Mouse (Mus musculus): Measurements from ENCODE around the gene Bsg. TPM values are rescaled to one million over a fixed set of nuclear protein-coding genes. Genes with fewer than 3 reads are reported as not detected.

Gene Bsg
- polyA plus RNA-seq, 1 experiment from 2014 or later, result 1,233 TPM

DNA sequence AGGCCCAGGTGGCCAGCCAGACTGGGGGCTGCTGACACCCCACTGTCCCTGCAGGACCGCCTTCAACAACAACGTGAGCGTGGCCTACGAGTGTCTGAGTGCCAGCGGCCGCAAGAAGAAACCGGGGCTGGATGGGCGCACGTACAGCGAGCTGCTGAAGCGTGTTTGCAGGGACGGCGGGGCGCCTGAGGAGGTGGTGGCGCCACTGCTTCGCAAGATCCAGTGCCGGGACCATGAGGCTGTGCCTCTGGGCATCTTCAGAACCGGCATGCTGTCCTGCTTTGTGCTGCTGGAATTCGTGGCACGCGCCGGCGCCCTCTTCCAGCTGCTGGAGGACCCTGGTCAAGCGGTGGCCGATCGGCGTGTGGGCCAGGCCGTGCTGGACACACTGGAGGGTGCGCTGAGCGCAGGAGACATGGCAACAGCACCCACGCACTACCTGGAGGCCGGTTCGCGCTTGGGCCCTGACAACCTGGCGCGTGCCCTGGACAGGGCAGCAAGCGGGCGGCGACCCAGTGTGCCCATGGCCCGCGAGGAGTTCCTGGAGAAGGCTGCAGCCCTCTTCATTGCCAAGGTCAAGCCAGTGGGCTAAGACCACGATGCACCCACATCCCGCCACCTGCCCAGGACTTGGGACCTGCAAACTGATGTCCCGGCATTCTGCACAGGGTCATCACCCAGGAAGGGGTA is 28.8 kb upstream of the Bsg start:
- Histone ChIP-seq H3K4me3 (ENCODE audit: low read depth, low read length) (no peak overlapping the region), H3K27ac (ENCODE audit: low read depth, low read length) (no peak overlapping the region), H3K27me3 (ENCODE audit: control insufficient read depth, insufficient read depth, low read length) (0 out of 2 replicates have a peak, but pooled peaks cover 2% of the 10 kb centered on the region), H3K9me3 (replicated peaks; ENCODE audit: control insufficient read depth, low read length) (no peaks in the 10 kb centered on the region), H3K36me3 (ENCODE audit: control insufficient read depth, insufficient read depth, low read length) (no peaks in the 10 kb centered on the region), H3K4me2 (peak overlapping the region; percentile 24; the same call in 1 of the 2 replicates), H3K4me1 (ENCODE audit: control insufficient read depth, insufficient read depth, low read length) (peaks cover 10% of the 10 kb centered on the region), H3K9ac (ENCODE audit: low read depth, low read length) (0 out of 2 replicates have a peak overlapping the region, but pooled peaks have one; percentile 28)
- 37% methylated on average over 44 of the region's 44 CpGs for WGBS (ENCODE audit: insufficient replicate concordance)
- ATAC-seq (replicated peaks; ENCODE audit: insufficient number of reproducible peaks, low FRiP score, low TSS enrichment), result no peak

DNA sequence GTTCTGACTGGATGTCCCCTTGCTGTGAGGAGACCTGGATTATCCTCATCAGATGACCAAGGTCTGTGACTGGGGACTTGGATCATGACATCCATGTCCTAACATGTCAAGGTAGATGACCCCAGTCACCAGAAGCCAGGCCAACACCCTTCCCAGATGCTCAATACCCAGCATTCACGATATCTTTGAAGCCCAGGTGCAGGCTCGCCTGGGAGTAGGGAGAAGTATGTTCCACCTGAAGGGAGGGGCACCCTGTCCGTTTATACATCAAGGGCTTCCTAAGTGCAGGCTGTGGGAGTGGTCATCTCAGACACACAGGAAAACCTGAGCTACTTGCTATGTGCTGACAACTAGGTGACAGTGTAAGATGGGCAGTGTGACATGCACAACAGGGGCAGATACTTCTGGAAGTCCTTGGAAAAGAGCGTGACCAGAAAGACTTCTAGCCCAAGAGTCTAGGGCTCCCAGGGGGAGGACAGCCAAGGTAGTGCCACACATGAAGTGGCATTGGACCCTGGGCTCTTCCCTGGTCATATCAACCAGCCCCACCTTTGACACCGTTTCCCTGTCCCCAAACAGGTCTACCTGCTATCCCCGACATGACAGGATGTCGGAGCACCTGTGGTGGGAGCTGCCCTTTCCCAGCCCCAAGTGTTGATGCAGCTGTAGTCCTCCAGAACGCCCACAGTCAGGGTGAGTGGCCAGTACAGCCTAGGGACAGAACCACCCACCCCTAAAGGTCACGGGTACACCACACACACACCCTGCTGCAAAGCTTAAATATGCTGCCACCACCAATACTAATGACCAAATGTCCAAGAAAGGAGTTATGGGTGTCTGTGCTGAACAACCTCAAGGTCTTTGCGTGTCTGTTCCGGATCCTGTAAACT is 23.4 kb upstream of the Bsg start:
- Histone ChIP-seq H3K36me3 (ENCODE audit: control insufficient read depth, insufficient read depth, low read length) (peaks cover 13% of the 10 kb centered on the region), H3K4me3 (ENCODE audit: low read depth, low read length) (peak overlapping the region; percentile 58), H3K9me3 (replicated peaks; ENCODE audit: control insufficient read depth, low read length) (no peaks in the 10 kb centered on the region), H3K4me2 (peak overlapping the region; percentile 78), H3K9ac (ENCODE audit: low read depth, low read length) (peak overlapping the region; percentile 64; the same call in 1 of the 2 replicates), H3K27ac (ENCODE audit: low read depth, low read length) (peak overlapping the region; percentile 81), H3K4me1 (ENCODE audit: control insufficient read depth, insufficient read depth, low read length) (peaks cover 27% of the 10 kb centered on the region), H3K27me3 (ENCODE audit: control insufficient read depth, insufficient read depth, low read length) (0 out of 2 replicates have a peak, but pooled peaks cover 2% of the 10 kb centered on the region)
- ATAC-seq (replicated peaks; ENCODE audit: insufficient number of reproducible peaks, low FRiP score, low TSS enrichment), result peak; percentile 1; the same call in 1 of the 2 replicates
- 27% methylated on average over 11 of the region's 11 CpGs for WGBS (ENCODE audit: insufficient replicate concordance)

DNA sequence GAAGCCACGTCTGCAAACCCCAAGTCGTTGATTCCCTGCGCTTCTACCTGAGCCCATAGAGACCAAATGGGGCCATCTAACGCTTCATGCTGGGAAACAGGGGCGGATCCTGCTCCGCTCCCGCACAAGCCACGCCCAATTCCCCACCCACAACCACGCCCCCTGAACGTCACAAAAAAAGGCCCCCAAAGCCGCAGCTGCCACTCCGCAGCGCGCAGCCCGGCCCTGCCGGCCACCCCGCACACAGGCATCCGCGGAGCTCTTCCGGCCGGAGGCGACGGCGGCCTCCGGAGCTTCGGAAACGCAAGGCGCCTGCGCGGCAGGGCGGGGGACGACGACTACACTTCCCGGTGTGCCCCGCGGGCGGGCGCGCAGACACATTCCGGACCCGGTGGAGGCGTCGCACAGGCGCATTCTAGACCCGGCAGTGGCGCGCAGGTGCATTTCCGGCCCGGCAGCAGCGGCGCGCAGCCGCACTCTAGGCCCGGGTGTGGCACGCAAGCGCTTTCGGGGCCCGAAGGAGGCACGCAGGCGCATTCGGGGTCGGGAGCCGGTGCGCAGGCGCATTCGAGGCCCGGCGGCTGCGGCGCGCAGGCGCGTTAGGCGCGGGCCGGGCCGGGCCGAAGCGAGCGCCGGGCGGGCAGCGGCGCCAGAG is 22.6 kb upstream of the Bsg start, which contains the start of gene Cdc34:
Gene Cdc34, plus strand, starts transcription at position 605 of the 655 bp plus-strand sequence.
- H3K4me2 ChIP-seq, result peak within 1 kb of the TSS; percentile 98
- peak within 1 kb of the TSS; percentile 58 for H3K4me3 ChIP-seq (ENCODE audit: low read depth, low read length)
- under 1% methylated on average over 75 of the region's 84 CpGs for WGBS (ENCODE audit: insufficient replicate concordance)
- H3K27ac ChIP-seq (ENCODE audit: low read depth, low read length), result peak within 1 kb of the TSS; percentile 81
- H3K9ac ChIP-seq (ENCODE audit: low read depth, low read length), result peak within 1 kb of the TSS; percentile 92
- peaks cover 33% of the 10 kb centered on the region for H3K4me1 ChIP-seq (ENCODE audit: control insufficient read depth, insufficient read depth, low read length)
- peak; percentile 88 for ATAC-seq (replicated peaks; ENCODE audit: insufficient number of reproducible peaks, low FRiP score, low TSS enrichment)
- no peaks in the 10 kb centered on the region for H3K9me3 ChIP-seq (replicated peaks; ENCODE audit: control insufficient read depth, low read length)
- no peaks in the 10 kb centered on the region for H3K27me3 ChIP-seq (ENCODE audit: control insufficient read depth, insufficient read depth, low read length)
- peaks cover 22% of the 10 kb centered on the region for H3K36me3 ChIP-seq (ENCODE audit: control insufficient read depth, insufficient read depth, low read length)

DNA sequence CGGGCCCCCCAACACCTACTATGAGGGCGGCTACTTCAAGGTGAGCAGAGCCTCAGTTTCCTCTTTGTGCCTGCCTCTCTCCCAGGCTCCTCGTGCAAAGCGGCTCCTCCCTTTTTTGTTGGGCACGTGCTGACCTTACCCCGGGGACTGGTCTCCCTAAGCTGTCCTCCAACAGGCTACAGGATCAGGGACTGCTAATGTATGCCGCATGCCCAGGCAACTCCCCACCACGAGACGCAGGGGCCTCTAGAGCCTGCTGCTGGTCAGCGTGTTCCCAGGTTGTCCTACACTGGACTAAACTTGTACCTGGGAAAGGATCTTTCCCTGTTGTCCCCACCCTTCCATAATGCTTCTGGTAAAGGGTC is 21.8 kb upstream of the Bsg start:
- 0% methylated on average over 10 of the region's 10 CpGs for WGBS (ENCODE audit: insufficient replicate concordance)
- Histone ChIP-seq H3K36me3 (ENCODE audit: control insufficient read depth, insufficient read depth, low read length) (peaks cover 30% of the 10 kb centered on the region), H3K27ac (ENCODE audit: low read depth, low read length) (peak overlapping the region; percentile 81), H3K4me2 (peak overlapping the region; percentile 98), H3K4me1 (ENCODE audit: control insufficient read depth, insufficient read depth, low read length) (peaks cover 37% of the 10 kb centered on the region), H3K27me3 (ENCODE audit: control insufficient read depth, insufficient read depth, low read length) (no peaks in the 10 kb centered on the region), H3K9me3 (replicated peaks; ENCODE audit: control insufficient read depth, low read length) (no peaks in the 10 kb centered on the region), H3K4me3 (ENCODE audit: low read depth, low read length) (peak overlapping the region; percentile 58), H3K9ac (ENCODE audit: low read depth, low read length) (peak overlapping the region; percentile 92)
- no peak for ATAC-seq (replicated peaks; ENCODE audit: insufficient number of reproducible peaks, low FRiP score, low TSS enrichment)

DNA sequence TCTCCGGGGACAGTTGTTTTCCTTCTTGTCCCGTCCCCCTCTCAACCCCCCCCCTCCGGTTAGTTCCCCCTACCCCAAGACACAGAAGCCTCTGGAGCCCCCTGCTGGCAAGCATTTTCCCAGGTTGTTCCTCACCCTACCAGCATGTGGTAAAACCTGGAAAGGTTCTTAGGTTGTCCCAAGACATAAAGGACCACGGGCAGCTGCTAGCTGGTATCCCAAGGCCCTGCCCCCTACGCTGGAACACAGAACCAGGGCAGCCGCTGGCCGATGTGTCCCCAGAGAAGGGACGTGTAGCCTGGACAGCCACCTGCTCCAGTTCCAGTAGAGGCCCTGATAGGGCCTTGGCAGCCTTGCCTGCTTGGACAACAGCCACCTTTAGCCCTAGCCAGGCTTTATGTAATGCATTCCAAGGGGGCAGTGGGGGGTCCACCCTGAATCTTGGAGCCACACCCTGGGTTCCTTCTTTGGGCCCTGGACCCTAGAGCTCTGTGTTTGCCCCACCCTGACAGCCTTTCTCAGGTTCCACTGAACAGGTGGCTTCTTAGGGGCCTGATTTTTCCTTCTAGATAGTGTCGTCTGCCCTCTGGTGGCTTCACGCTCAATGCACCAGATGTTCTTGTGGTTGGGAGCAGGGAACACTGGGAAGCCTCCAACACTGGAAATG is 21.2 kb upstream of the Bsg start:
- peak overlapping the region; percentile 58 for H3K4me3 ChIP-seq (ENCODE audit: low read depth, low read length)
- H3K4me1 ChIP-seq (ENCODE audit: control insufficient read depth, insufficient read depth, low read length), result peaks cover 37% of the 10 kb centered on the region
- ATAC-seq (replicated peaks; ENCODE audit: insufficient number of reproducible peaks, low FRiP score, low TSS enrichment), result no peak
- no peaks in the 10 kb centered on the region for H3K9me3 ChIP-seq (replicated peaks; ENCODE audit: control insufficient read depth, low read length)
- no peaks in the 10 kb centered on the region for H3K27me3 ChIP-seq (ENCODE audit: control insufficient read depth, insufficient read depth, low read length)
- 4% methylated on average over 10 of the region's 10 CpGs for WGBS (ENCODE audit: insufficient replicate concordance)
- H3K4me2 ChIP-seq, result peak overlapping the region; percentile 98
- H3K36me3 ChIP-seq (ENCODE audit: control insufficient read depth, insufficient read depth, low read length), result peaks cover 33% of the 10 kb centered on the region
- peak overlapping the region; percentile 81 for H3K27ac ChIP-seq (ENCODE audit: low read depth, low read length)
- peak overlapping the region; percentile 92 for H3K9ac ChIP-seq (ENCODE audit: low read depth, low read length)

DNA sequence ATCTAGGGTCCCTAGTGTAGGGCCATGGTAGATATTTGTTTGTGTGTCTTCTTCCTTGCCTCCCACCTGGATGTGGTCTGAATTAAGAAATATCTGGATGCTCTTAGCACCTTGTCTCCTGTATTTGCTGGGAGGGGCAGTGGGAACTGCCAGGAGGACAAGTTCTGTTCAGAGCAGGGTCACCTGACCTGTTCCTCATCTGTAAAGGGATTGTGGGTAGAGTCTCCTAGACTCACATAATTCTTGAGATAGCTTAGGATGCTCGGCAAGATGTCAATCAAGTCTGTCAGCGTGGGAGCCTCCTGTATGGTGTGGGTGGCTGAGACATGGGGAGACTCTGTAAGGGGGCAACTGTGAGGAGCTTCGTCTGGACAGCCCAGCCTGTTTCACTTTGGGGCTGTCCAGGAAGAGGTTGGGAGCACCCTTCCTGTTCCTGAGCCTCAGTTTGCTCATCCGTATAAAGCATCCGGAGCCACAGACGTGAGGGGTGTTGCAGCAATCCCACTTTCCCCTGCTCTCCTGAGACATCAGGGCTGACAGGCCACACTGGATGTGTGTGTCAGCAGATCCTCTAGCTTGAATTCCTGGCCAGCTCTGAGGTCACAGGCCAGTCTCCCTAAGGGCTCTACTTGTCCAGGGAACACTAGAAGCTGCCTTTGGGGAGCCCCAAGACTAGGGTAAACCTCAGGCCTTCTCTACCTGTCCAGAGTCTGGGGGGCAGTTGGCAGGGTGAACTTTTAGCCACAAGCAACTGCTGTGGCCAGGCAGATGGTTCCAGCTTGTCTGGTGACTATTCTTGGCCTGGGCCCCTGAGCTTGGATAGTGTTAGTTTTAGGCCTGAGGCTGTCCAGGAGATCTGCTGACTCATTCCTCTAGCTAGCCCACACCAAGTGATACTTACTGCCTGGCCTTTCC is 20.3 kb upstream of the Bsg start:
- 67% methylated on average over 6 of the region's 6 CpGs for WGBS (ENCODE audit: insufficient replicate concordance)
- Histone ChIP-seq H3K27ac (ENCODE audit: low read depth, low read length) (peak overlapping the region; percentile 81), H3K4me3 (ENCODE audit: low read depth, low read length) (peak overlapping the region; percentile 58), H3K9ac (ENCODE audit: low read depth, low read length) (peak overlapping the region; percentile 92), H3K4me2 (peak overlapping the region; percentile 98), H3K9me3 (replicated peaks; ENCODE audit: control insufficient read depth, low read length) (no peaks in the 10 kb centered on the region), H3K27me3 (ENCODE audit: control insufficient read depth, insufficient read depth, low read length) (no peaks in the 10 kb centered on the region), H3K4me1 (ENCODE audit: control insufficient read depth, insufficient read depth, low read length) (peaks cover 37% of the 10 kb centered on the region), H3K36me3 (ENCODE audit: control insufficient read depth, insufficient read depth, low read length) (peaks cover 40% of the 10 kb centered on the region)
- no peak for ATAC-seq (replicated peaks; ENCODE audit: insufficient number of reproducible peaks, low FRiP score, low TSS enrichment)

DNA sequence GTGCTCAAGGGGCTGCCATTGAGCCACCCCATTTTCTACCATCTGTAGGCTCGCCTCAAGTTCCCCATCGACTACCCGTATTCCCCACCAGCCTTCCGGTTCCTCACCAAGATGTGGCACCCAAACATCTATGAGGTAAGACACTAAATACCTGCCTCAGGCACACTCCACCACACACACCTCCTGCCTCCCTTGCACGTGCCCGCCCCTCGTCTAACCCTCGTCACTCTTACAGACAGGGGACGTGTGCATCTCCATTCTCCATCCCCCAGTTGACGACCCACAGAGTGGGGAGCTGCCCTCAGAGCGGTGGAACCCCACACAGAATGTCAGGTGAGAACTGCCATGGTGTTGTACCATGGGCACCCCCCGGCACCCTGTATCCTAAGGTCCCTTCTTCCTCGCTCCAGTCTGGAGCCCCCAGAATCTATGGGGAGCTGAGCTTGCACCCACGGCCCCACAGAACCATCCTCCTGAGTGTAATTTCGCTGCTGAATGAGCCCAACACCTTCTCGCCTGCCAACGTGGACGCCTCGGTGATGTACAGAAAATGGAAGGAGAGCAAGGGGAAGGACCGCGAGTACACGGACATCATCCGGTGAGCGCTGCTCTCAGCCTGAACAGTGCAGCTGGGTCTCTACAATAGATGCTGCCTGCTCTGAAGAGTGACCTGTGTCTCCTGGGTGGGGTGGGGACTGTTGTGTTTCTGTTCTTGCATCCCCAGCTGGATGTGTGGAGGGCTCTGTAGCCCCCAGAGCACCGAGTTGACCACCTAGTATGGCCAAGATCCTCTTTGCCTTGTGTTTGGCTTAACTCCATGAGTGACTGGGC is 19.3 kb upstream of the Bsg start:
- no peaks in the 10 kb centered on the region for H3K27me3 ChIP-seq (ENCODE audit: control insufficient read depth, insufficient read depth, low read length)
- ATAC-seq (replicated peaks; ENCODE audit: insufficient number of reproducible peaks, low FRiP score, low TSS enrichment), result no peak
- H3K4me3 ChIP-seq (ENCODE audit: low read depth, low read length), result no peak overlapping the region; the same call in 1 of the 2 replicates
- peak overlapping the region; percentile 68; the same call in 1 of the 2 replicates for H3K27ac ChIP-seq (ENCODE audit: low read depth, low read length)
- no peaks in the 10 kb centered on the region for H3K9me3 ChIP-seq (replicated peaks; ENCODE audit: control insufficient read depth, low read length)
- peaks cover 37% of the 10 kb centered on the region for H3K4me1 ChIP-seq (ENCODE audit: control insufficient read depth, insufficient read depth, low read length)
- peak overlapping the region; percentile 8; the same call in 1 of the 2 replicates for H3K4me2 ChIP-seq
- 93% methylated on average over 25 of the region's 25 CpGs for WGBS (ENCODE audit: insufficient replicate concordance)
- peaks cover 44% of the 10 kb centered on the region for H3K36me3 ChIP-seq (ENCODE audit: control insufficient read depth, insufficient read depth, low read length)
- H3K9ac ChIP-seq (ENCODE audit: low read depth, low read length), result peak overlapping the region; percentile 49; the same call in 1 of the 2 replicates

Measured in heart, embryonic 11.5 days (tissue).